Mouse (Mus musculus) liver, embryonic 14.5 days (tissue): ENCODE measurements around the gene Hebp1.

Source experiments
- CTCF ChIP-seq: IDR thresholded peaks from 2 replicates; pipeline ENCODE4 v1.5.1; 2016; ENCODE audit warnings: antibody characterized with exemption, low read depth, control low read depth
- EP300 ChIP-seq: IDR thresholded peaks from 2 replicates; pipeline ENCODE4 v1.6.1; 2016; ENCODE audit warnings: antibody characterized with exemption, low read depth

DNA sequence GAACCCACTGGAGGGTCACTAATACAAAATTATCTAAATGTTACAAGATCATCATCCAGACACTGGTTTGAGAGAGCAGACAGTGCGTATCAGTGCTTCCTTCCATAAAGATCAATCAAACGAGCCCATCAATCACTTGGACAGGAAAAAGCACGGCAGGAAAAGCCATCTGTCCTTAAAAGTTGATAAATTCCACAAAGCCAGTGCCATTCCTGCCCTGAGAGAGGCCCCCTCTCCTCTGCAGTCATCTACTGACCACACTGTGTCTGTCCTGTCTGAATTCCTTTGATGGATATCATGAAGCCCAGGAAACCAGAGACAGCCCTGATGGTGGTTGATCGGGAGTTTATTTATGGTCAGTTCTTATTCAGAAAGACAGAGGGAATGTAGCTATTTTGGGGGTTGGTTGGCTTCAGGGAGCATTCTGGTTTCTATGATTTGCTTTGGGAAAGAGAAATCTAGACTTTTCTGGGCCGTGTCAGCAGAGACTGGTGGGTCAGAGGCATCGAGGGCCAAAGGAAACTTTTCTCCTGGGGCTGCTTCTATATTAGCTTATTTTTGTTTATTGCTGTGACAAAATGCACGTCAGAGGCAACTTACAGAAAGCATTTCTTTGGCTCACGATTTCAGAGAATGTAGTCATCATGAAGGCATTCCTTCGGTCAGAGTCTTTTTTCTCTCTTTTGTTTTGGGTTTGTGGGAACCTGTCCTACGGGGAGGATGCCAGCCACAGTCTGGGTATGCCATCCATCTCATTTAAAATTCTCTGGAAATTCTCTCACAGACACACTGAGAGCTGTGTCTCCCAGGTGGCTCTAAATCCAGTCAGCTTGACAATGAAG is 10.5 kb downstream of the Hebp1 start:
- TF ChIP-seq CTCF, result no peak
- no peak for TF ChIP-seq EP300
